Mouse (Mus musculus): ENCODE measurements at regions not wholly inside any gene's neighbourhood (a gene's known extent, or its start where the extent isn't known, plus 50 kb on each side); places are given as distances from the start of the nearest gene placed in this dataset.
A peak's percentile ranks its signal among the peaks of the same experiment; 100 is the strongest.

DNA sequence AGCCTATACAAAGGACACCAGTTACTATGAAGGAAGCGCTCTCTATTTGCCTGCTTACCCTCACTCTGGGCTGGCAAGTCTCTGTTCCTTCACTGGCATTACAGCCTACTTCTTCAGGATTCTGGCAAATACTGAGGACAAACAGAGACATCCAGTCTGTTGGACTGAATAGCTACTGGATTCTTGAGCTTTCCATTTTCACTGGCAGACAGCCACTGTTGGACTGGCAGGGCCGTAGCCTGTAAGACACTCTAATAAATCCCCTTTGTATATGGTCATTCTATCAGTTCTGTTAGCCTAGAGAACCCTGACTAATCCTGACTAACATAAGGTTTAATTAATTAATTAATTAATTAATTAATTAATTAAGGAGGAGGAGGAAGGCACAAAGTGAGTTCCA lies 72.4 kb upstream of the Dhrs4 start:
- DNase-seq (ENCODE audit: low spot score in 2 of 2) = peak; percentile 31 to 39

Measured in right cerebral cortex, postnatal 10 days (tissue).